Mouse (Mus musculus) urinary bladder, postnatal 36 days (tissue): ENCODE measurements around the gene Fbxo36.

ENCODE experiments used
- DNase-seq, 2 experiments: peaks; one replicate each; pipeline ENCODE4 v3.0.0; 2022; ENCODE audit warnings: low spot score in 2 of 2, mixed read lengths in 1 of 2

Fbxo36 gene

GRCm38 (mm10) chr1:84859597-84859996 lies 20.0 kb downstream of the Fbxo36 start:
- DNase-seq = no peak

DNA sequence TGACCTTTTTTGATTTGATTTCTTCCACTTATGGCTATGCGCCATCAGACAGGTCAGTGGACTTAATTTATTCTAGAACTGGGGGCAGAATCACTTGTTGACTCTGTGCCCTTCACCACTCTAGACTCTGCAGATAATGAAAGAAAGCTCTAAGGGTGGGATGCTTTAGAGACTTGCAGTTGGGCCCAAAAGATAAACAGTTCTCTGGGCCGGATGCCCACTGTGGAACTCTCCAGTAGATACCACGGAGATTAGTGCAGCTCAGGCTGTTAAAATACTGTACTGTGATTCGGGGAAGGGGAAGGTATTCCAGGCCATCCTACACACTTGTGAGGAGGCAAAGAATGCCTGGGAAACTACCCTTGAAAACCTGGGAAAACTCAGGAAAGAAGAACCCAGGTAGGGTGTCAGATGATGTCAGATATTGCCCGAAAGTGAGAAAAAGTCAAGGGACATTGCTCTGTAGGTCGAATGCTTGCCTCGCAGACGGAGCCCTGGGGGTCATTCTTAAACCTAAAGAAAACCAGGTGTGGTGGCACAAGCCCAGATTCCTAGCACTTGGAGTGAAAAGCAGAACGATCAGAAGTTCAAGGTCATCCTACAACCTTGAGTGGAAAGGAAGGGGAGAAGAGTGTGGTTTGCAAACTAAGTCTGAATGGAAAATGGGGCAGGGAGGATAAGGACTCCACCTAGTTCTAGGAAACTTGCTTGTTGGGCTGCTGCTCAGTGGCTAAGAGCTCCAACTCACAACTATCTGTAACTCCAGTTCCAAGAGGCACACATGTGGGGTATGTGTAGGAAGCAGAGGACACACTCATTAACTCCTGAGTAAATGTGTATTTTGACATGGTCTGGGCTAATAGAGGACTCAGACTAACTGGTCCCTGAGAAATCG lies 21.0 kb downstream of the Fbxo36 start:
- DNase-seq = no peak

- DNase-seq = no peak
Measured at GRCm38 (mm10) chr1:84861255-84861630, 21.6 kb downstream of the Fbxo36 start.

DNA sequence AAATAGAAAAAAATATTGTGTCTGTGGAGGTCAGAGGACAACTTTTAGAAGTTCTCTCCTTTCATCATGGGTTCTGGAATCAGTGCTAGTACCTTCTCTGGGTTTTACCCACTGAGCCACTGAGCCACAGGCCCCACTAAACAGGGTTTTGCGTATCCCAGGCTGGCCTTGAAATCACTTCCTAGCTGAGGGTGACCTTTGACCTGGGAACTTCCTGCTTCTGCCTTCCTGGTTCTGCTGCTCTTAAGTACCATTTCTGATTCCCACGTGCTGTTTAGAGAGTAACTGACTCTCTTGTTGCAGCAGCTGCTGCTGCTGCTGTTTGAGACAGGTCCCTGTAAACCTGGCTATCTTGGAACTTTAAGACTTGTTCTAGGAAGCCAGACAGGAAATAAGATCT lies 25.0 kb downstream of the Fbxo36 start:
- DNase-seq = no peak

DNA sequence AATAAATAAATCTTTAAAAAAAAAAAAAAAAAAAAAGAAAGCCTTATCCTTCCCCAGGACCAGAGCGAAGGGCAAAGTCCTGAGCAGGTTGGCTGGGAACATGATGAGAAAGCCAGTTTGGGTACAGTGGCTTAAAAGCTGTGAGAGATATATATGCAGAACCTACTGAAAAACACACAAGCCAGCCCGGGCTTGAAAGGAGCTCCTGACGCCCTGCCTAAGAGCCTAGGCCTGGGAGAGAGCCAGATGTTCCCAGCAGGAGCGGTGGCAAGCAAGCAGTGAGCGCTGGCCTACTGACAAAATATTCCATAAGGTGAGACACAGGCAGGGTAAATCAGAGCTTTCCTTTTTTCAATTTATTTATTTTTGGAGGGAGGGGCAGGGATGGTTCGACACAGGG lies 26.6 kb downstream of the Fbxo36 start:
- DNase-seq = no peak

GRCm38 (mm10) chr1:84866706-84867230 lies 27.1 kb downstream of the Fbxo36 start:
- DNase-seq = no peak

DNA sequence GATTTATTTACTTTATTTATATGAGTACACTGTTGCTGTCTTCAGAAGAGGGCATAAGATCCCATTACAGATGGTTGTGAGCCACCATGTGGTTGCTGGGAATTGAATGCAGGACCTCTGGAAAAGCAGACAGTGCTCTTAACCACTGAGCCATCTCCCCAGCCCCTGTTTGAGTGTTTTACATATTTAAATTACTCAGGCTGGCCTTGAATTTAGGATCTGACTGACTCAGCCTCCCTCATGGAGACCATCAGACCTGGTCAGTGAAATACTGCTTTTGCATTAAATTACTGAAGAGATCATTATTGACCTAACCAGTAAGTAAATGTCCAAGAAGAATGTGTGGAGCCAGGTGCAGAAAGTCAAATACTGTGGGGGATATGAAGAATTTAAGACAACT lies 28.7 kb downstream of the Fbxo36 start:
- no peak for DNase-seq

- DNase-seq = no peak
Measured at GRCm38 (mm10) chr1:84868841-84869240, 29.2 kb downstream of the Fbxo36 start.

DNA sequence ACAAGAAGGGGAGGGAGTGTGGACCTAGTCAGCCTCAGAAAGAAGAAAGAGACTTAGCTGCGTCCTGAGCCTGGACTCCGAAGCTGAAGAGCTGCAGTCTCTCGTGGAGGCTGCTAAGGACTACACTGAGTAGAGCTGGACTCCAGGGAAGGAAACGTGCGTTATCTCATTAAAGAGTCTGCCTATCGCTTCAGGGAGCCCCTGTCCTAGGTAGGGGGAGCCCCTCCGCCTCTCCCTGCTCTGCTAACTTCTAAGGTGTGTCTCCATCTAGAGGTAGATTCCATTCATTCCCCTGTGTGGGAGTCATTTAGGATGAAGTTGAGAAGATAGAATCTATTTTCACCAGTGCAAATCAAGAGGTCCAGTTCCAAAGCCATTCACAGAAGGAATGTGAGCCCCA lies 29.9 kb downstream of the Fbxo36 start:
- peak in 1 of 2 experiments; percentile 6 for DNase-seq

- no peak for DNase-seq
Measured at GRCm38 (mm10) chr1:84871131-84871530, 31.5 kb downstream of the Fbxo36 start.

DNA sequence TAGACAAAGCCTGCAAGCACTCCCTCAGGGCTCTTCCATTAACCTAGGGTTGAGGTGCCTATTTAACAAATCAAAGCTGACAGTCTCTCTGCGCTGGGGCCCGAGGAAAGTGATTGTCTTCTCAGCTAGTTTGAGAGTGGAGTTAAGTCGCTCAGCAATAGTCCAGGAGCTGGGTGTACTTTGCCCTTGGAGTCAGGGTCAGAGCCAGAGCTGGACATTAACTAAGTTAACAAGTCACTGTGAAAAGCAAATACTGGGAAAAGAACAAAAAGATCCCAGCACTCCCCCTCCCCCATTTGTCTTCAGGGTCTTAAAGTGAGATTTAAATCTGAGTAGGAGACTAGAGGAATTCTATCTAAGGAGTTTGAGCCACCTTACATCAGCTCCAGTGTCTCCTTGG lies 32.5 kb downstream of the Fbxo36 start:
- DNase-seq = no peak

DNA sequence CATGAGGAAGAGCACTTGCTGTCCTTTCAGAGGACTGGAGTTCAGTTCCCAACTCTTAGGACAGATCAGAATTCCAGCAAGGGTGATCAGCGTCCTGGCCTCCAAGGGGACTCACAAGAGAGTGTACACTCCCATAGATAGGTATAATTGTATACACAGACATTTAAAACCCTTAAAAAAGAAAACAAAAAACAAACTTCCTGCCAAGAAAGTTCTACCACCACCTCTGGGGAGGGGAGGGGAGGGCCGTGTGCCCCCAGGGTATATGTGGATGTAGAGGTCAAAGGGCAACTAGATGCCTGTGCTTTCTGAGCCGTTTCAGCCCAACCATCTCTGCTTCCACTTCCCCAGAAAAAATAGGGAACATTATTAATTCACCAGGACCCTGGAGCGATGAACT lies 33.3 kb downstream of the Fbxo36 start:
- no peak for DNase-seq

DNA sequence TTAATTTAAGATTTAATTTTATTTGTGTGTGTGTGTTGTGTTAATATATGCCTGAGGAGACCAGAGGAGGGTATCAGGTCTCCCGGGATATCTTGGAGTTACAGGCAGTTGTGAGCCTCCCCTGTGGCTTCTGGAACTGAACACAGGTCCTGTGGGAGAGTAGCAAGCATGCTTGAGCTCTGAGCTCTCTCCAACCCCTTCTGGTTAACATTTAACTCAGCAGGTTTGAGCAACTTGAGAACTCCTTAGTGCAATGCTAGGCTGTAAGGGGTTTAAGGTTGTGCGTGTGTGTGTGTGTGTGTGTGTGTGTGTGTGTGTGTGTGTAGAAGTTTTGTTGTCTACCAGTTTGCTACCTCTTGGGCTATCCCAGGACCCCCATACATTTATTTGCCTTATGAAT lies 37.9 kb downstream of the Fbxo36 start:
- no peak for DNase-seq

DNA sequence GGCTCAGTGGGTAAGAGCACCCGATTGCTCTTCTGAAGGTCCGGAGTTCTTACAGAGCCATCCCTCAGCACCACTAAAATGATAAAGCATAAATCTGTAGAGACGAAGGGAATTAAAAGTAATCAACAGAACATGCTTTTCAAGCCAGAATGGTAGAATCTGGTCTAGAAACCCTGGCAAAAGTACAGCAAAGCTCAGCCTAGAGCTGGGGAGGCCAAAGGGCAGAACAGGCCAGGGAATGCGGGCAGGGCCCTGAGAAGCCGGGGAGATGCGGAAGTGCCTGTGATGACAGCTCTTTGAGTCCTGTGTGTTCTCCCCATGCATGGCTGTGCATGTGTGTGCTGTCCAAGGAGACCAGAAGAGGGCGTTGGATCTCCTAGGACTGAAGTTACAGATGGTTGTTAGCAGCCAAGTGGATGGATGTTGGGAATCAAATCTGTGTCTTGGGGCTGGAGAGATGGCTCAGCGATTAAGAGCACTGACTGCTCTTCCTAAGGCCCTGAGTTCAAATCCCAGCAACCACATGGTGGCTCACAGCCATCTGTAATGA lies 40.0 kb downstream of the Fbxo36 start:
- no peak for DNase-seq

GRCm38 (mm10) chr1:84881248-84882065 lies 41.8 kb downstream of the Fbxo36 start:
- peak; percentile 10 to 17 for DNase-seq

DNA sequence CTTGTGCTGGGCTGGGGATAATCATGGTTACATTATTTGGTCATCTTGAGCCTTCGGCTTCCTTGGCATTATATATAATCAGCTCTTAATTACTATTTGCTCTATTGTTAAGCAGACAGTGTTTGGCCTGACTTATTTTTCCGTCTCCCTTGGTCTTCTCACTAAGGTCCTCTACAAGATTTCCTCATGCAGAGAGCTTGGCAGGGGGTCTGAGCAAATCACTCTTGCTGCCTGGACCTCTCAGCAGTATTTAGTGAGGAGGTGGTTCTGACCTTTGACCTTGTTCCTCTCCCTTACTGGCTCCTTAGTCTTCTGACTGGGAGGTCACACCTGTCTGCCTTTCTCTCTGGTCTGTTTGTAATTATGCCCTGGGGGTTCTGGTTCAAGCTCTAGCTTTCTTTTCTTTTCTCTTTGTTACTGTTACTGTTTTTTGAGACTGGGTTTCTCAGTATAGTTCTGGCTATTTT lies 42.5 kb downstream of the Fbxo36 start:
- no peak for DNase-seq

DNA sequence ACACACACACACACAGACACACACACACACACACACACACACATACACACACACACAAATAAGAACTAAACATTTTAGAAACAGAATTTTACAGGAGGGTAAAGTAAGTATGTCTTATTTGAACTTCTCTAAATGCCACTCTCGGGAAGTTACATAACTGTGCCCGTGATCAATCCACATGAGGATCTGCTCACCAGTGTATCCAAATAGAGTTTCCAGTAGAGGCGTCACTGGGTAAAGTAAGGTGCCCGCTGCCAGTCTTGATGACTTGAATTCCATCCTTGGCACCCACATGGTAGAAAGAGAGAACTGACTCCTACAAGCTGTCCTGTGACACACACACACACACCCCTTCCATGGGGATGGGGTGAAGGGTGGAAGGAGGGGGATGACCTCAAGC lies 43.3 kb downstream of the Fbxo36 start:
- DNase-seq = no peak

DNA sequence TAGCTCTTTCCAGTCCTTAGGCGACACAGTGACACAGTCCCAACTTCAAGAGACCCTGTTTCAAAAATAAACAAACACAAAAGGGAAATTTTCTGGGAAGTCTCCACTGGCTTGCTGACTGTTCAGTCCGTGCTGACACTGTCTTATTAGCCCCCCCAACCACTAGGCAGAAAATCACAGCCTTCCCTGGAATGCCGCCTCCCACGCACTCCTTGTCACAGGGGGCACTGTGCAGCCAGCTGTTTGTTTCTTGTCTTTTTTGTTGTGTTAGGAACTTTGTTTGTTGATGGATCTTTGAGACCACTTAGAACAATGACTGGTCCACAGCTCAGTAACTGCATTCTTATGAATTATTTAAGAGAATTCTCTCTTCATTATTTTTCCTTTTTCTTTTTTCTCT lies 44.2 kb downstream of the Fbxo36 start:
- DNase-seq = no peak

GRCm38 (mm10) chr1:84885174-84885573 lies 45.5 kb downstream of the Fbxo36 start:
- no peak for DNase-seq

GRCm38 (mm10) chr1:84885921-84886320 lies 46.3 kb downstream of the Fbxo36 start:
- DNase-seq = no peak

DNA sequence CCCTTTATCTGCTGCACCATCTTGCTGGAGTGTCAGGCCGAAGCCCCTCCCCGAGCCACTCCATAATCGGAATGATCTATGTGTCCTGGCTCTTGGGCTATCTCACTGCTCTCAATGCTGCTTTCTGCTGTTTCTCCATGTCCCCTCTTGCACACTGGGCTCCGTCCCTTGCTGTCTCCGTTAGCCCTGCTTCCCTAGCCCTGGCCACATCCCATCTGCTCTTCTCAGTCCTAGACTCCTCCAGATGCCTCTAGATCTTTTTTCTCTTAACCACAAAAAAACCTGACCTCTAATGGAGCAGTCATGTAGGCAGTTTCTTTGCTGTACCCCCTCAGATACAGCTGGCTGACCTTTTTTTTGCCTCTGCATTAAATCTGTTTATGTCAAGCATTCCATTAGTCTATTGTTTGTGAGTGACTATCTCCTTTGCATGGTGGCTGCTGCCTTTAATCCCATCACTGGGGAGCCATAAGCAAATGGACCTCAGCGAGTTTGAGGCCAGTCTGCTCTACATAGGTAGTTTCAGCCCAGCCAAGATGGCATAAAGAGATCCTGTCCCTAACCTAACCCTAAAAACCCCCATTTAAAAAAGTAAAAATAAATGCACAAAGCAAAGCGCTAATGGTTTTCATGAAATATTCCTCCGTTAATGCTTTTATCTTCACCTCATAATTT lies 49.8 kb downstream of the Fbxo36 start:
- DNase-seq = no peak

DNA sequence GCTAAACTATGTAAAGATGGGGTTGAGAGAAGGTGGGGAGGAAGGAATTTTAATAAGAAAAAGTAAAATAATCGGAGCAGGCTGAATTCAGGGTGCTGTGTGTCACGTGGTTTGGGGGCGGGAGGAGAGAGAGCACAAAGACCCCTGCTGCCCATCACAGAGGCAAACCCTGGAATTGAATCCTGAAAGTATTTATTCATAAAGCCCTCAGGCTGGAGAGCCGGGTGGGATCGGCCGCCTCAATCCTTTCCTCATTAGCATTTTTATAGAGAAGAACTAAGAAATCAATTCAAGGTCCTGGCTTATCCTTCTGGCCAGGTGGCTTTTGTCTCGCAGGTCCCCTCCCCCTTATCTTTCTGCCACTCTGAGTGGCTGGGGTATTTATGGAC lies 50.4 kb downstream of the Fbxo36 start:
- no peak for DNase-seq
